Mouse (Mus musculus) ES-Bruce4 (cell line): ENCODE results near the gene Cytl1.

Experiments used
- CTCF ChIP-seq: IDR thresholded peaks from one replicate; pipeline ENCODE4 v1.8.1; 2011; ENCODE audit warnings: low read depth, low read length
- POLR2A ChIP-seq: IDR thresholded peaks from one replicate; pipeline ENCODE4 v1.8.1; 2011; ENCODE audit warnings: low read length; ENCODE audit not compliant: insufficient read depth

DNA sequence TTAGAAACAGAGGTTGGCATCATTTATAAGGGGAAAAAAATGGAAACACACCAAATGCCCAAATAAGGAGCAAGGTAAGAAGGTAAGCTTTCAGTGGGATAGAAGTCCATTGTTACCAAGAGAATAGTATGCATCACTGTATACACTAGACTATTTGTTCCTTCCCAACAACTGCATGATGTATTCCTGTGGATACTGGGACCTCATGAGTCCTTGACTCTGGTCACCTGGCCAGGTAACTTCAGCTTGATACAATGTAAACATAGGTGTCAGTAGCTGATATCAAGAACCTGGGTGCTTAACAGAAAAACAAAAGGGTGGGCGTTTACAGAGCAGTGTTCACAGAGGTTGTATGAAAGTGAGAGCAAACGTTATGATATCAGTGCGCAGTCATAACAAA is 42.6 kb upstream of the Cytl1 start:
- no peak for TF ChIP-seq POLR2A
- no peak for TF ChIP-seq CTCF
